Mouse (Mus musculus): ENCODE measurements around the gene Espn.

The Espn gene

DNA sequence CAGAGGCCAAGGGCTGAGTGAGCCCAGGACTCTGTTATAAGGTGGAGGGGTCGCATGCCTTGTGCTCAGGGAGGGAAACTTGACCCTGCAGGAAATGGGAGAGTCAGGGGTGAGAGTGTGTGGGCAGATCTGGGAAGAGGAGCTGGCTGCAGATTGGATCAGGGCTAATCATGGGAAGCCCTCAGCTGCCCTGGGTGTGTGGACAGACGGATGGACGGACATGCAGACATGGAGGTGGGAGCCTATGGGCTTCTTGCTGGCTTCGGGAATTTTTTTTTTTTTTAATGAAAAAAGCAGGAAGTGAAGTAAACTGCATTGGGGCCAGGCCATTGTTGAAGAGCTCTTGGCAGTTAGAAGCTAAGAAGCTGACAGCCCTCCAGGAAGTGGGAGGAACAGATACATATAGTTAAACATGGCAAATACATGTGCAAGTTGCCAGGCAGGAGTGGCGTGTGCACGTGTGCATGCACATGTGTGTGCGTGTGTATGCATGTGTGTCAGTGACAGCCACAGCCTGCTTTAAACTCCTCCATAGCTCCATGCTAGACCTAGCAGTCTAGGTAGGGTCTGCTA lies 51.0 kb downstream of the Espn start:
- in situ Hi-C loops (cut with MseI, MboI): no loop called here

DNA sequence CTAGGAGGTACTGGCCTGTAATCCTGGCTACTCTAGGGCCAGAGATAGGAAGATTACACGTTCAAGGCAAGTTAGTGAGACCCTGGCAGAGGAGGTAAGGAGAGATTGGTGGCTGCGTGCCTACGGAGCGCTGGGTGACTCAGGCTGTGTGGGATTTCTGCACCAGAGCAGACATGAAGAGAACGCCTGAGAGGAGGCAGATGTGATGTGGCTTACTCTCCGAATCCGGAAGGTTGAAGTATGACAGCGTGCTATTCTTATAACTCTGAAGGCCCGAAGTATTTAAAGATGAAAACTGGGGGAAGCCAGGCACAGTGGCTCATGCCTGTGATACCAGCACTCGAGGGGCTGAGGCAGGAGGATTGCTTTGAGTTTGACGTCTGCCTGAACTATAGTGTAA lies 51.6 kb downstream of the Espn start:
- in situ Hi-C loops (cut with MseI, MboI): no loop called here

DNA sequence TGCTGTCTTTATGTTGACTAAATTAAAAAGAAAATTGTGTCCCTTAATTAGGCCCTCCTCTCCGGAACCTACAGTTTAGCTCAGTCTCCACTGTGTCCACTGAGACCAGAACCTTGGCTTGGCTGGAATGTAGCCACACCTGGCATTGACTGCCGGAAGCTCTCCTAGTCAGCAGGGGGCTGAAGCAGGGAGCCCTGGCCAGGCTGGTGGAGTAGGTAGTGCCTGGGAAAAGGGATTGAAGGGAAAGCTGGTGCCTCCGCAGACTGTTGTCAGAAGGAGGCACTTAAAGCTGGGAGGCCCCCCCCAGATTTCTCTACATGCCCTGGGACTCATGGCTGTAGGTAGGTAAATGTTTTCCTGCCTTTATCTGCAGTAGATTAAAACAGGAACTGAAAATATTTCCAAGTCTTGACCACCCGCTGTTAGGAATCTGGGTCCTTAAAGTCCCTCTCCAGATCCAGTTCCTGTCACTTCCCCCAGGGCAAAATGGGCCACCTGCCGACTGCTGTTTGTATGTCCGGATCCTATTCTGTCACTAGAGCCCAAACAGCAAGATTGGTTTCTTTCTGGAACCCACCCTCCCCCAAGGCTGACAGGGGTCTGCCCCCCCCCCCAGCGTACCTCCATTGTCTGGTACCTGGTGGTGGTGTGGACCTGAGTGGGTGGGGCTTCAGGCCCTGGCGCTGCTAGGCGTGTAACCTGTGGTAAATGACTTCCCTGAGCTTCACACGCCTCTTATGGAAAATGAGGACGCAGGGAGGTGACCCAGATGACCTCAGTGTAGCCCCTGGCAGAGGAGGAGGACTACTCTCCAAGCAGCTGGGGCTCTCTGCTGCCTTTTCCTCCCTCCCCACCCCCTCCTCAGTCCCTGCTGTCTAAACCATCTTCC lies 54.0 kb downstream of the Espn start:
- in situ Hi-C loops (cut with MseI, MboI): no loop called here

DNA sequence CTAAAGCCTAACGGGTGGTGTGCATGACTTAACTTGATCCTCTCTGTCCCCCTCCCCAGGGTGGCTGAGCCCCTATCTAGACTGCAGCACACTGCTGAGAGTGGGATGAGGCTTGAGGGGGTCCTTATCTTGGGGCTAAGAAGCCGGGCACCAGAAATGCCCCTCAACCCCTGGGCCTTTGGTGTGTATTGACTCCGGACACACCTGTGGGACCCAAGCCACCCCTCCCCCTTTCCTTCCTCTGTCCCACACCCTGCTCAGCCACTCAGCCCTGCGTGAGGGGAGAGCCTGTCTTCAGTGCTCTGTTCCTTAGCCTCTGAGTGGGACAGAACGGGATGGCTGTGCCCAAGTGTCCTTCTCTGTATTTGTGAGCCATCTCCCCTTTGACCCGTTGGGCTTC lies 55.2 kb downstream of the Espn start:
- in situ Hi-C loops (cut with MseI, MboI): no loop called here

DNA sequence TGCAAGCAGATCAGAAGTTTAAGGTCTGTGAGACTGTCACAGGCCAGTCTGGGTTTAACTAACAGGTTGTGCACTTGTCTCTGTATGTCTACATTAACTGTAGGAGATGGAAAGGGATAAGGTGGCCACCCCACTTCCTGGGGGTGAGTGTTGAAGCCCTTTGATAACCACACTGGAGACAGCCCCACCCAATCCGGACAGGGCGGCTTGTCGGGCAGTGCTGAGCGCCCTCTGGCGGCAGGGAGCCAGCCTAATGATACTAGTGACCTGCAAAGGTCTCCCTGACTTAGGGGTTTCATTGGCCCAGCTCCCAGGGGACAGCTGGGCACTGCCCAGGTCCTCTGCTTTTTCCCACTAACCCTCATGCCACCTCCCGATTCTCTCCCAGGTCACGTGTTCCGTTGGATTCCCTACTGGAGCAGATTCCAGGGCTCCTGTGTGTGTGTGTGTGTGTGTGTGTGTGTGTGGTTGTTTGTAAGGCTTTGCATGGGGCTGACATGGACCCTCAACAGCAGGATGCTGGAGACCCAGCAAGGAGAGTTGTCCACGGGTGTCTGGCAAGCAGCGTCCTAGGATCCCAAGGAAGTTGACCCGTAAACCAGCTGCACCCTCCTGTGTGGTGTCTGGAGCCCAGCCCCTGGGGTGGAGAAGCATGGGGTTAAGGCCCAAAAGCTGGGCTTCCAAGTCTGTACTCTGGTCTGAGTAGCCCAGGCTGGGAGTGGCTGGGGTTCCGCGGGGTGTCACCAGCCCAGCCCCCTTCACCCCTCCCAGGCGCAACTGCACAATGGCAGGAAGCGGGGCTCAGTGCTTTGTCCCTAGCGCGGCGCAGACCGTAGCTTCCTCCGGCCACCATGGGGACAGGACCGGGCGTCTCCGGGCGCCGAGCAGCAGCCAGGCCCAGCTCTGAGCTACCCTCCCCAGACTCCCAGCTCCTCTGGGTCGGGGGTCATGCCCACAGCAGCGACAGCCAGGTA lies 55.9 kb downstream of the Espn start:
- in situ Hi-C loops (cut with MseI, MboI): no loop called here

DNA sequence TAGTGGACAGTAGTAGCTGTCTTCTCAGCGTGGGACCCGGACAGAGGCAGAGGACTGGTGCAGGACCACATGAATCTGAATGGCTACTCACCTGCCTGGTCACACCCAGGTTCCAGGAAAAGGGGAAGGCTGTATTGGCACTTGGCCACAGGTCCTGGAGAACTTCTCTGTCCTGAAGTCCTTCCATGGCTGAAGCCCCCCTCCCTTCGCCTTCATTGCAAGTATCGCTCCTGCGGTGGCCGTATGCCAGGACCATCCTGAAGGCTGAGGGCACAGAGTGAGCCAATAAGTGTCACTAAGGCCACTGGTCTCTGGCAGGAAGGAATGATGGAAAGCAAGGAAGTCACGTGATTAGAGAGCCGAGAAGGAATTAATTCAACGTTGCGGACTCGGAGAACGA lies 57.9 kb downstream of the Espn start:
- in situ Hi-C loops (cut with MseI, MboI): no loop called here

DNA sequence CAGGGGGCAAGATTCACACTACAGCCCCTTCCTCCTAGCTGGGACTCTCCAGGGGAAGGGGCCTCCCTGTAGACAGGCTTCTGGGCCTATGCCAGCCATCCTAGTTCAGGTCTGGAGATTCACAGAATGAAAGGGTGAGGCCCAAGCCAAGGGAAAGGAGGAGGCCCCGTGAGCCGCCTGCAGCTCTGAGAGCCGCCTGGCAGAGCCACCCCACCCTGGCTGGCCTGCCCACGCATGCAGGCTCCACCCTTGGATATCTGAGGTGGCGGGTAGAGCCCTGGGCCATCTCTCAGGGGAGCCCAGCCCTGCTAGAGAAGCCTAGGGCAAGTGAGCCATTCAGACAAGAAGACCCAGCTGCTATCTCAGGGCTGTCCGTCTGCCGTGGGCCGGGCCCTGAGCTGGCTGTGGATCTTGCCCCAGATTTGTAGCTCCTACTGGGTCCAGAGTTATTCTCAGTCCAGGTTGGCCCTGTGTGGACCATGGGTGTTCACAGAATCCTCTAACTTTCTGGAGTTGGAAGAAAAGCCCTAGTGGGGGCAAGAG lies 59.3 kb downstream of the Espn start:
- in situ Hi-C loops (cut with MseI, MboI): no loop called here

DNA sequence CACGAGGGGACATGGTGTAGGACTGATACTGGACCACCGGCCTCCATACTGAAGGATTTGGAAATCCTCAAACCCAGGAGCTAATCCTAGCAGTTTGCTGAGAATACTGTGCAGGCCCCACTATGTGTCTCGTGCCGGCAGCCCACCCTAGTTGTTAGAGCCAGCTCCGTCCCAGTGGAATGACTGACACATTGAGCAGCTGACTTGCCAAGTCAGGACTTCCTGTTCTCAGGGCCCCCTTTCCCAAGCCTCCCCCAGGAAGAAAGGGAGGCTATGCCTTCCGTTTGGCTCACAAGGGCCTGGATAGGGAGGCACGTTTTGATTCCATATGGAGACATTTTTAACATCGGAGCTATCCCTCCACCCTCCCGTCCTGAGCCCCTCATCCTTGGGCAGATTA lies 62.0 kb downstream of the Espn start:
- in situ Hi-C loops (cut with MseI, MboI): no loop called here

DNA sequence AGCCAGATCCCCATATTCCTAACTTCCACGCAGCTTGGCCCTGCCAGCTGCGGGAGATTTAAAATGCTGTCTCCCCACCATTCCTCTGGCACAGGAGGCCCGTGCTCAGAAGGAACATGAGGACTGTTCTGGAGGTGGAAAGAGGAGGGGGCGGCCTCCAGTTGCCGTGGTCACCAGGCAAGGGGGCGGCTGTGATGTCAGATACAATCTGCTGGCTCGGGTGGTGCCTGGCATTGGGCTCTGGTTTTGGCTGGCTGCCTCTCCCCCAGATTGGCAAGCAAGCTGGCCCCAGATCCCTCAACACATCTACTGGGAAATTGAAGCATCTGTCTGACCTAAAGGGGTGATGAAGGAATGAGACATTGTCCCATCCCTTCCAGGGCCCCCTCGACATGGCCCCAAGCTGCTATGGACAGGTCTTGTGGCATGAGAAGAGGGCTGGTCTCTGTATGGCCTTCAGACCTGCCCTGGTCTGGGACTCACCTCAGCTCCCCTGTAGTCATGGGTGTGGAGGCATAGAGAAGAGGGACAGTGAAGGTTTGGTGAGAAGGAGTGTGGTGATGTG lies 63.5 kb downstream of the Espn start:
- in situ Hi-C loops (cut with MseI, MboI): no loop called here

DNA sequence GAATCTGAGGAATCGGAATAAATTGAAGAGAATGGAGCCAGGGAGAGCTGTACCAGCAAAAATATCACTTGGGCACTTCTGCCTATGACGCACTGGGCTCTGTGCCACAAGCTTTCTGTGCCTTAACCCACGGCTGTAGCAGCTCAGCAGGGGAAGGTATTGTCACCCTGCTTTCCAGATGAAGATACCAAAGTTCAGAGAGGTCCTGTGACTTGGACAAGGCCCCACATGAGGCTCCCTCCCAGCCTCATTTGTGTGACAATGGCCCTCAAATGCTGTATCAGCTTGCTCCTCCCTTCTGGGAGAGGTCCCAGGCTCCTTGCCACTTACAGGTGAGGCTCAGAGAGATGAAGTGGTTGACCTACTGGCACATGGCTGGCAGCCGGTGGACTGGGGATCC lies 64.0 kb downstream of the Espn start:
- in situ Hi-C loops (cut with MseI, MboI): no loop called here

DNA sequence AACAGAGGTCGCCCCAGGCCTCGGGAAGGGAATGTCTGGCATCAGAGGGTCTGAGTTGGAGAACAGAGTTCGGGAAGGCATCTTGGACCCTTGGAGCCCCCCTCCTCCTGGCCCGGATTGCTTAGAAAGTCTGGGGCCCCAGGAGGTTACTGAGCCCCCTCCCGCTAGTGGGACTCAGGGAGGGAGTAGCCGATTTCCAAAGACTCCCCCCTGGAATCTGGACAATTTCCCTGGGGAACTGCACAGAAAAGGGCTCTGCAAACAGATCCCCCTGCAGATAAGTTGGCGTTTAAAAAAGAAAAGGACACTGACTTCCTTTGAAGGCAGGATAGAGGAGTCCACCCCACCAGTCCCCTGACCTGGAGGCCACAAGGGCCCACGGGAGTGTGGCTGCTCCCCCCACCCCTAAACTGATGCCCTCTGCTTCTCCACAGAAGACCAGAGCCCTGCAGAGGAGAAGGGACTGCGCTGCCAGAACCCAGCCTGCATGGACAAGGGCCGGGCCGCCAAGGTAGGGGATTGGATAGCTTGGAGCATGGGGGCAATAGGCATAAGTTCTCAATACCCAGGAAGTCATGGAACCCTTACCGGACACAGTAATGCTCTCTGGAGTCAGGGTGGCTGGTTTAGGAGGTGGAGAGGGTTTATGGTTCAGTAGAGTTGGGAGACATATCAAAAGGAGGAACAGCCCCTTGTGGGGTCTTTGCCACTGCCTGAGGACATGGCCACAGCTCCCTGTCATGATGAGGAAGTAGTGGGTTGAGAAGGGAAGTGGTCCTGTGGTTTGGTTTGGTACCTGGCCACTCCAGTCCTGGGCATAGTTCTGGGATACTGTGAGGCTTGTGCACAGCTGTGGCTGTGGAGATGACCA lies 64.7 kb downstream of the Espn start:
- in situ Hi-C loops (cut with MseI, MboI): no loop called here

DNA sequence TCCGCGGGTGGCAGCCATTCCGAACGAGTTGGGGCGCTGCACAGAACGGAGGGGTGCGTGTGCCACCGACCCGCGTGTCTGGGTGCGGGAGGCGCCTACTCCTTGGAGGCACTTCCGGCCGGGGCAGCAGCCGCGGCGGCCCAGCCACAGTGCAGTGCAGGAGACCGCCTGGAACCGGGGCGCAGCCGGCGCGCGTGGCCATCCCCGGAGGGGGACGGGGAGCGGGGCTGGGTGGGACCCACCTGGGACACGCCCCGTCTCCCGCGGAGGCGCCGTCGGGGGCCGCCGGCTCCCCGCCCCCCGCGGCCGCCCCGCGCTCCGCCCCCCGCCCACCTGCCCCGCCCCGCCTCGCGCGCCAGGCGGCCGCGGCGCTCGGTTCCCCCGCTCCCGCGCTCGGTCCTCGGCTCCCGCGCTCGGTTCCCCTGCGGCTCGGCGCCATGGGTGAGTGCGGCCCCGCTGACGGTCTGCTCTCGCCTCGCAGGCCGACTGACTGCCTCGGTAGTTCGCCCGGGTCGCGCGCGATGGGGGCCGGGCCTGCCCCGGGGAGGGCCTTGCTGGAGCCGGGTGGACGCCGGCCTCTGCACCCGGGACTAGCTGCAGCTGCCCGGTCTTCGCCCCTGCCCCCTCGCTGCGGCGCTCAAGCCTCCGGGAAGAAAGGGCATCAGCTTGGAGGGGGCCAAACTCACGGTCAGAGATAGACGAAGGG lies 65.5 kb downstream of the Espn start:
- in situ Hi-C loops (cut with MseI, MboI): no loop called here

DNA sequence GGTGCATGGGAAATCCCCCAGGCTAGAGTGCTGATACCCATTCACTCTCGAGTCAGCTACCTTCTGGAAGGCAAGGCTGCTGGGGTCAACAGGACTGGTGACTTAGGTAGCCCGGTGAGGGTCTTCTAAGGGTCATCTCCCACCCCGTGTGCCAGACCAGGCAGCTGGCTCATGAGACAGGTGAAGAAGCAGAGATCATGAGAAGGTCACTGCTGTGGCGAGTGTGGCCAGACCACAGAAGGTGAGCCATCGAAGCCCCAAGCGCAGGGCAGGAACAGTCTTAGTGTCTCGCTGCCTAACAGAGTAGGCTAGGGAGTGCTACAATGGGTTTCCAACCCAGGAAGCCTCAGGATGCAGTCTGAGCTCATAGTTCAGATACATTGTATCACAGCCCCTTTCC lies 67.6 kb downstream of the Espn start:
- in situ Hi-C loops (cut with MseI, MboI): no loop called here

DNA sequence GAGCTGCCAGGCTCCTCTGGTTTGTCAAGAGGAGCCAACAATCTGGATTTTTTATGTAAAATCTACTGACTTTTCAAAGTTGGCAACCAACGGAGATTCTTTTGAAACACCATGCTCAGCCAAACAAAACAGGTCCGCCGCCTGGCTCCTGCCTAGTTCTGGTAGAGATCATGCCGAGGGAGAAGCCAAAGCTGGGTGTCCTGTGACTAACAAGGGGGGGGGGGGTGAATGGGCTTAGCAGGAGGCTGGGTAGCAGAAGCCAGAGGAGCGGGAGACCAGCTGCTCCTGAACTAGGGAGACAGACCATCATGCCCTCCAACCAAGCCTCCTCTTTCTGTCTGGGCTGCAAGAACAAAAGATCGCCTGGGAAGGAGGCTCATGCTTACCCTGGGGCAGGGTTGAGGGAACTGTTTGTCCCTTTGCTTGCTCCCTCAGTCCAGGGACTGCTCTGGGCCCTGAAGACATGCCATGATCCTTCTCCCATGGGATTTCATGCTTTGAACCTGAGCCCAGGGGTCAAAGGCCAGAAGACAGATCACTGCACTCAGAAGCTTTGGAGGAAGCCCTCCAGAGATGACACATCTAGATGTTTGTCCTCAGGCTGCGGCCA lies 68.5 kb downstream of the Espn start:
- in situ Hi-C loops (cut with MseI, MboI): no loop called here

DNA sequence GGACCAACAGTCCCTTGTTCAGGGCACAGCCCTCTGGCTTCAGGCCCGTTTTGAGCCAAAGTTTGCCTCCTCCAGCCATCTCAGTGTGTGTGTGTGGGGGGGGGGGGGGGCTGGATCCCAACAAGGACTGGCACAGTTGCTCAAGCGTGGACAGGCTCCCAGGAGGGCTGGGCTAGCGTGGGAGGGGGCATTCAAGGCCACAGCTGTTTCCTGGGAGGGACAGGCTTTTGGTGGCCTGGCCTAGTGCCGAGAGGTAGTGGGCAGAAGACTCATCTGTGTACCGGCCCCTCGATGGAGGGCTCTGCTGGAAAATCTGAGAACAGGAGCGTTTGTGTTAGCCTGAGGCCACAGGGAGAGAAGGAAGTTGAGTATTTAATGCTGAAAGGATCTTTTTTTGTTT lies 72.2 kb downstream of the Espn start:
- in situ Hi-C loops (cut with MseI, MboI): no loop called here

DNA sequence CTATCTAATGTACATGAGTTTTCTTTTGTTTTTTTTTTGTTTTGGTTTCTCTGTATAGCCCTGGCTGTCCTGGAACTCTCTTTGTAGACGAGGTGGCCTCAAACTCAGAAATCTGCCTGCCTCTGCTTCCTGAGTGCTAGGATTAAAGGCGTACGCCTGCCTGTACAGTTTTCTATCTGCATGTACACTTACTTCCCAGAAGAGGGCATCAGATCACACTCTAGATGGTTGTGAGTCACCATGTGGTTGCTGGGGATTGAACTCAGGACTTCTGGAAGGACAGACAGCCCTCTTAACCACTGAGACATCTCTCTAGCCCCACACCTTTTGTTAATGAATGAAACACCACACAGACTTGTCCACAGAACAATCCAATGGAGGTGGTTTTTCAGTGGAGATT lies 72.9 kb downstream of the Espn start:
- in situ Hi-C loops (cut with MseI, MboI): no loop called here

DNA sequence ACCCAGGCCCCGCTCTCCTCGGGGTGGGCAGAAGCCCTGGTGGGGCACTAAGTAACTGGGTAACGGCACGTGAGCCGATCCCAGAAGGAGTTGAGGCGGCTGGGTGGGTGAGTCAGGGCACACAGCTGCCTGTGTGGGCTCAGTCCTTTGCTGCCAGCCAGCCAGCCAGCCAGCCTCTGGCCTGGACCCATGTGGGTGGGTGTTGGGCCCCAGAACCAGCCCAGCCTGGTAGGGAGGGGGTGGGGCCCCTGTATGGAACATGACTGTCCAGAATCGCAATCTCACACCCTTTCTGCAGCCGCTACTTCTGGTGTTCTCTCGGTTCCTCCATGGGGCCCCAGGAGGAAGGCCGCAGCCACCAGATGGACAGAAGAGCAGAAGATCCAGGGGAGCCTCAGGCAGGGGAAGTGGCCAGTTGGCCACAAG lies 74.1 kb downstream of the Espn start:
- in situ Hi-C loops (cut with MseI, MboI): no loop called here

DNA sequence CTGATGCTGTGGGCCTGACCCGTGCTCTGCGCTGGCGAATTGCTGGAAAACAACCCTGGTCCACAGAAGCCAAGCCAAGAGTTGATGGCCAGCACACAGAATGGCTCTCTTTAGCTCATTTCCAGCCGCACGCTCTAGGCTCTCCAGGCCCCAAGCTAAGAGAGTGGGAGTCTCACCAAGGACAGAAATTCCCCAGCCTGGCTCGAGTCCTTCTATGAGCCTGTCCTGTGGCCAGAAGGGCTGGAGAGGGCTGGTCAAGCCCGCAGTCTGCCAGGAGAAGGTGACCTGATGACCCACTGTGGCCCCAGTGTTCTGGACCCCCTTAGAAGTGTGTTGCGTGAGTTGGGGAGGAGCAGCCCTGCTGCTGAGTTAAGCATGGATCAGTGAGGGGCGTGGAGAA lies 75.0 kb downstream of the Espn start:
- in situ Hi-C loops (cut with MseI, MboI): no loop called here

DNA sequence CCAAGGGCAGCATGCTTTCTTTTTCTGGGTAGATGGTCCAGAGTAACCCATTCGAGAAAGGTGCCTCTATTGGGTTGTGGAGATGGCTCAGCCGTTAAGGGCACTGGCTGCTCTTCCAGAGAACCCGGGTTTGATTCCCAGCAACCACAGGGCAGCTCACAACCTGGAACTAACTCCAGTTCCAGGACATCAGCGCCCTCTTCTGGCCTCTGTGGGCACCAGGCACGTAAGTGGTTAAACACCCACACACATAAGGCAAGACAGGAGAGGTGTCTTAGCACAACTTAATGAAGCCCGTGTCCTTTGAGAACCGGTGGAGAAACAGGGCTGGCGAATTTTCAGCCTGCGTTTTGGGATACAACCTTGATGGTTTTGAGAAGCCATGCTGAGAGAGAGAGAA lies 77.6 kb downstream of the Espn start:
- in situ Hi-C loops (cut with MseI, MboI): no loop called here

DNA sequence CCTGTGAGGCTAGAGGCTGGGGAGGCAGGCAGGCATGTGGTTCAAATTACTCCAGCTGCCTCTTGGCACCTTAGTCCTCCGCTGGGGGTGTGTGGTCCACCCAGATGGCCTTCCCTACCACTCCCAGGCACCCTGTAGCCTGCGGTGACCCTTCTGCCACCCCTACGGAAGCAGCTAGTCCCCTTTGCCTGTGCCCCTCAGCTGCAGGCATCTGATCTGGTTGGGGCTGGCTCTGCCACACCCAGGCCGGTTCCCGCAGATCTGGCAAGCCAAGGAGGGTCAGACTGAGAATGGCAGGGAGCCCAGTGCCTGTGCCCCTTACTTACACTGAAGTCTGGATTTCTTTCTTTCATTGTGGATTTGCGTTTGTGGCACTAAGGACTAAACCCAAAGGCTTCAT lies 78.5 kb downstream of the Espn start:
- in situ Hi-C loops (cut with MseI, MboI): no loop called here
